Mouse (Mus musculus) CH12.LX (cell line): Measurements from ENCODE around the gene Tmem185b. TPM values are rescaled to one million over a fixed set of nuclear protein-coding genes. Genes with fewer than 3 reads are reported as not detected.

Source experiments
- DNase-seq: peaks from one replicate; pipeline ENCODE4 v3.0.0-alpha.2; 2013; ENCODE audit errors: extremely low read depth
- H3K27ac ChIP-seq: 2 replicates; pipeline ENCODE4 v1.5.1; 2012; ENCODE audit warnings: low read depth, mild to moderate bottlenecking, control low read depth, moderate library complexity; ENCODE audit not compliant: insufficient read depth
- H3K27me3 ChIP-seq: replicated peaks from 2 replicates; pipeline ENCODE3; 2012; ENCODE audit warnings: inconsistent platforms
- H3K36me3 ChIP-seq, 2 experiments: replicated peaks in 1 of 2; 2 replicates each; pipeline versions ENCODE3 to v1.6.1; 2012; ENCODE audit warnings: inconsistent platforms in 1 of 2, low read length in 1 of 2, mild to moderate bottlenecking in 1 of 2, mixed read lengths in 1 of 2, moderate library complexity in 1 of 2; ENCODE audit not compliant: control insufficient read depth in 1 of 2, insufficient read depth in 1 of 2
- H3K4me1 ChIP-seq, 2 experiments: 2 replicates each; pipeline ENCODE4 v1.6.1; 2012; ENCODE audit warnings: inconsistent platforms in 1 of 2, moderate library complexity in 1 of 2; ENCODE audit not compliant: insufficient read depth in 2 of 2, control insufficient read depth in 1 of 2
- H3K4me2 ChIP-seq: 2 replicates; pipeline ENCODE4 v1.6.1; 2012; ENCODE audit warnings: low read depth, mild to moderate bottlenecking, control low read depth; ENCODE audit not compliant: poor library complexity, insufficient read depth, severe bottlenecking
- H3K4me3 ChIP-seq, 3 experiments: fragments of 150-350 bp in 1 of 3; sonication (generic) in 1 of 3; replicated peaks in 1 of 3; 2 replicates each; pipeline versions ENCODE3 to v1.5.1; 2011 to 2012; ENCODE audit warnings: low read depth in 2 of 3, low read length in 2 of 3, mild to moderate bottlenecking in 2 of 3, moderate library complexity in 2 of 3, control low read depth in 1 of 3, improper control_type of control experiment in 1 of 3, inconsistent platforms in 1 of 3, mixed read lengths in 1 of 3; ENCODE audit not compliant: poor library complexity in 1 of 3
- H3K79me2 ChIP-seq: replicated peaks from 2 replicates; pipeline ENCODE4 v1.6.1; 2012; ENCODE audit warnings: mild to moderate bottlenecking, moderate library complexity; ENCODE audit not compliant: control insufficient read depth, poor library complexity, insufficient read depth, severe bottlenecking; ENCODE audit errors: extremely low read depth
- H3K9ac ChIP-seq: 2 replicates; pipeline ENCODE4 v1.6.1; 2012; ENCODE audit warnings: low read depth, mild to moderate bottlenecking, control low read depth, moderate library complexity; ENCODE audit not compliant: insufficient read depth
- H3K9me3 ChIP-seq: replicated peaks from 2 replicates; pipeline ENCODE3; 2012; ENCODE audit warnings: low read length, inconsistent platforms, mixed read lengths
- BHLHE40 ChIP-seq: IDR thresholded peaks from 2 replicates; pipeline ENCODE4 v1.6.1; 2011; ENCODE audit warnings: mild to moderate bottlenecking, low read depth, low read length, improper control_type of control experiment
- CHD1 ChIP-seq: IDR thresholded peaks from 2 replicates; pipeline ENCODE4 v1.6.1; 2012; ENCODE audit warnings: low read depth, low read length, improper control_type of control experiment, inconsistent platforms
- E2F4 ChIP-seq: IDR thresholded peaks from 2 replicates; pipeline ENCODE4 v1.6.1; 2011; ENCODE audit warnings: low read depth, low read length, improper control_type of control experiment; ENCODE audit not compliant: insufficient replicate concordance
- ELF1 ChIP-seq: IDR thresholded peaks from 2 replicates; pipeline ENCODE4 v1.6.1; 2014; ENCODE audit warnings: low read depth, mild to moderate bottlenecking, inconsistent platforms, low read length, improper control_type of control experiment
- JUND ChIP-seq: conservative IDR thresholded peaks from 2 replicates; pipeline ENCODE4 v1.6.1; 2011; ENCODE audit warnings: low read depth, low read length, improper control_type of control experiment
- KAT2A ChIP-seq: IDR thresholded peaks from 2 replicates; pipeline ENCODE4 v1.6.1; 2012; ENCODE audit warnings: low read length, improper control_type of control experiment, inconsistent platforms; ENCODE audit not compliant: insufficient replicate concordance
- MAFK ChIP-seq: IDR thresholded peaks from 2 replicates; pipeline ENCODE4 v1.6.1; 2011; ENCODE audit warnings: low read length, improper control_type of control experiment; ENCODE audit not compliant: insufficient replicate concordance
- MAX ChIP-seq: IDR thresholded peaks from 2 replicates; pipeline ENCODE4 v1.6.1; 2011; ENCODE audit warnings: low read length, improper control_type of control experiment
- MEF2A ChIP-seq: IDR thresholded peaks from 2 replicates; pipeline ENCODE4 v1.6.1; 2014; ENCODE audit warnings: low read depth, mild to moderate bottlenecking, inconsistent platforms, low read length, improper control_type of control experiment, borderline replicate concordance
- MYC ChIP-seq: IDR thresholded peaks from 2 replicates; pipeline ENCODE4 v1.6.1; 2011; ENCODE audit warnings: low read depth, mild to moderate bottlenecking, improper control_type of control experiment, low read length
- POLR2AphosphoS2 ChIP-seq: IDR thresholded peaks from 2 replicates; pipeline ENCODE4 v1.6.1; 2011; ENCODE audit warnings: low read depth, low read length, improper control_type of control experiment
- RCOR1 ChIP-seq: conservative IDR thresholded peaks from 2 replicates; pipeline ENCODE4 v1.6.1; 2012; ENCODE audit warnings: low read depth, mild to moderate bottlenecking, inconsistent platforms, low read length, improper control_type of control experiment
- SIN3A ChIP-seq: IDR thresholded peaks from 2 replicates; pipeline ENCODE4 v1.6.1; 2012; ENCODE audit warnings: low read length, improper control_type of control experiment, inconsistent platforms
- SMC3 ChIP-seq: IDR thresholded peaks from 2 replicates; pipeline ENCODE4 v1.6.1; 2011; ENCODE audit warnings: low read depth, low read length, improper control_type of control experiment
- ZC3H11A ChIP-seq: IDR thresholded peaks from 2 replicates; pipeline ENCODE4 v1.6.1; 2012; ENCODE audit warnings: low read depth, mild to moderate bottlenecking, inconsistent platforms, low read length, improper control_type of control experiment
- ZNF384 ChIP-seq: IDR thresholded peaks from 2 replicates; pipeline ENCODE4 v1.6.1; 2012; ENCODE audit warnings: low read depth, low read length, improper control_type of control experiment, inconsistent platforms
- dilution Hi-C: fragments of 300-500 bp; cut with MboI; formaldehyde crosslinking; loops from 2 replicates; pipeline ENCODE4 v1.14.3; 2020; ENCODE audit warnings: low sequenced_read_pairs; ENCODE audit not compliant: extremely low pct_unique_long_range_greater_than_20kb, extremely low pct_ligation_motif_present
- in situ Hi-C: fragments of 300-500 bp; cut with MboI; formaldehyde crosslinking; loops from 3 replicates; pipeline ENCODE4 v1.14.3; 2019; ENCODE audit warnings: low sequenced_read_pairs, low pct_ligation_motif_present, low pct_unique_long_range_greater_than_20kb, mixed read lengths
- polyA plus RNA-seq: library from polyadenylated mRNA; unstranded; fragments of >175 nt; gene quantifications from 2 replicates; pipeline ENCODE4 v1.2.1, GENCODE M21; 2012; ENCODE audit warnings: low read depth; ENCODE audit not compliant: insufficient read length
- total RNA-seq, 2 experiments: library from RNA; depleted of rRNA; stranded (reverse); fragments of 300-350 nt in 1 of 2; fragments of >200 nt in 1 of 2; gene quantifications; 2 replicates each; pipeline ENCODE4 v1.2.3; 2012 to 2014

Gene Tmem185b
- total and polyA plus RNA-seq, 3 experiments: 11.7 to 14.9 (median 13.4) TPM

- Histone ChIP-seq H3K27ac (no peak overlapping the region), H3K4me2 (no peak overlapping the region), H3K79me2 (no peaks in the 10 kb centered on the region), H3K4me1 (0 out of 4 replicates have a peak, but pooled peaks cover 0 to 3% of the 10 kb centered on the region in 2 experiments), H3K9me3 (peaks cover 5% of the 10 kb centered on the region)
- in situ Hi-C loops: no loop called here
- no peak for DNase-seq
- no peak for TF ChIP-seq ZNF384
- TF ChIP-seq ELF1: no peak
- no peak for TF ChIP-seq SMC3
- TF ChIP-seq MAX: no peak
- no peak for TF ChIP-seq BHLHE40
- no peak for TF ChIP-seq POLR2AphosphoS2
- TF ChIP-seq RCOR1: no peak
- TF ChIP-seq MAFK: no peak
- no peak for TF ChIP-seq SIN3A
- no peak for TF ChIP-seq MYC
- no peak for TF ChIP-seq MEF2A
- TF ChIP-seq JUND: no peak
- TF ChIP-seq KAT2A: no peak
- no peak for TF ChIP-seq ZC3H11A
- TF ChIP-seq E2F4: no peak
- TF ChIP-seq CHD1: no peak
- TF ChIP-seq, all 38 proteins: peak for 0
- Histone ChIP-seq H3K36me3 (no peaks in the 10 kb centered on the region), H3K9ac (no peak overlapping the region), H3K27me3 (no peaks in the 10 kb centered on the region), H3K4me3 (no peak overlapping the region)
- dilution Hi-C loops: no loop called here
Measured at GRCm38 (mm10) chr1:119518060-119518459, 7.9 kb upstream of the Tmem185b start.

GRCm38 (mm10) chr1:119518786-119519185, 7.2 kb upstream of the Tmem185b start:
- Histone ChIP-seq H3K27me3 (no peaks in the 10 kb centered on the region), H3K27ac (no peak overlapping the region), H3K36me3 (no peaks in the 10 kb centered on the region), H3K4me1 (0 out of 4 replicates have a peak, but pooled peaks cover 0 to 3% of the 10 kb centered on the region in 2 experiments), H3K4me3 (no peak overlapping the region), H3K9ac (no peak overlapping the region), H3K9me3 (peaks cover 5% of the 10 kb centered on the region), H3K4me2 (no peak overlapping the region), H3K79me2 (no peaks in the 10 kb centered on the region)
- in situ Hi-C loops (no loop called here), dilution Hi-C loops (no loop called here)
- no peak for TF ChIP-seq CHD1
- no peak for TF ChIP-seq JUND
- no peak for DNase-seq
